Mouse (Mus musculus): ENCODE measurements at regions not wholly inside any gene's neighbourhood (a gene's known extent, or its start where the extent isn't known, plus 50 kb on each side); places are given as distances from the start of the nearest gene placed in this dataset.
A peak's percentile ranks its signal among the peaks of the same experiment; 100 is the strongest.

DNA sequence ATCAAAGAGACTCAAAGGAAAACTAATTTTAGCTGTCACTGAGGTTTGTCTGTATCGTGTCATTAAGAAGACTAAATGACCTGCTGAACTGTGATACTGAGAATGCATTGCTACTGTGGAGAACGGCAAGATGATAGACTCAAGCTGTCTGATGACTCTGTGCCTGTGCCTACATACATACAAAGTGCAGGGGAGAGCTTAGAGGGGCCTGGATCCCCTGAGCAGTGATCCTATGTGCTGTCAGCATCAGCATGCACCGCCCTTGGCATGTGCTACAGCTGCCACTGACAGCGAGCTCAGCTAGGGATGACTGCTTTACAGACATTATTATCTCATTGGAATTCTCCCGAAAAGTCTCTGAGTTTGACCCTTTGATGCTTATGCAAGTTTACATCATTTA is 157.7 kb upstream of the G2e3 start:
- H3K4me3 ChIP-seq (ENCODE audit: control insufficient read depth in 1 of 2, insufficient read depth in 1 of 2, low read depth in 2 of 2, low read length in 2 of 2): no peak overlapping the region
- H3K79me2 ChIP-seq (ENCODE audit: control insufficient read depth, insufficient read depth, low read length, poor library complexity): no peaks in the 10 kb centered on the region
- H3K36me3 ChIP-seq (ENCODE audit: control insufficient read depth in 1 of 2, insufficient read depth in 2 of 2, low read length in 2 of 2): no peaks in the 10 kb centered on the region
- no peaks in the 10 kb centered on the region for H3K9me3 ChIP-seq (replicated peaks; ENCODE audit: insufficient read depth, low read length)
- TF ChIP-seq SMC3 (IDR thresholded peaks at IDR 0.05; ENCODE audit: low read depth, low read length): no peak
- TF ChIP-seq SIN3A (IDR thresholded peaks at IDR 0.05; ENCODE audit: low read length): no peak
- no peak for TF ChIP-seq RAD21 (IDR thresholded peaks at IDR 0.05; ENCODE audit: low read depth, low read length)
- TF ChIP-seq MYB (IDR thresholded peaks at IDR 0.05; ENCODE audit: low read depth, low read length): no peak
- H3K4me1 ChIP-seq (ENCODE audit: control insufficient read depth in 1 of 2, insufficient read depth in 2 of 2, low read length in 2 of 2): no peaks in the 10 kb centered on the region
- H3K27ac ChIP-seq (ENCODE audit: control insufficient read depth, low read depth, low read length): no peak overlapping the region
- H3K27me3 ChIP-seq (ENCODE audit: control insufficient read depth in 1 of 2, insufficient read depth in 2 of 2, low read length in 2 of 2): no peaks in the 10 kb centered on the region
- DNase-seq (ENCODE audit: low read depth, low spot score): no peak
- H3K9ac ChIP-seq (ENCODE audit: control insufficient read depth, low read depth, low read length, poor library complexity, severe bottlenecking): no peak overlapping the region

GRCm38 (mm10) chr12:51188229-51188628 is 159.6 kb upstream of the G2e3 start:
- H3K27me3 ChIP-seq (ENCODE audit: control insufficient read depth in 1 of 2, insufficient read depth in 2 of 2, low read length in 2 of 2): no peaks in the 10 kb centered on the region
- H3K9ac ChIP-seq (ENCODE audit: control insufficient read depth, low read depth, low read length, poor library complexity, severe bottlenecking): no peak overlapping the region
- no peak overlapping the region for H3K4me3 ChIP-seq (ENCODE audit: control insufficient read depth in 1 of 2, insufficient read depth in 1 of 2, low read depth in 2 of 2, low read length in 2 of 2)
- H3K9me3 ChIP-seq (replicated peaks; ENCODE audit: insufficient read depth, low read length): no peaks in the 10 kb centered on the region
- H3K36me3 ChIP-seq (ENCODE audit: control insufficient read depth in 1 of 2, insufficient read depth in 2 of 2, low read length in 2 of 2): no peaks in the 10 kb centered on the region
- TF ChIP-seq EP300 (IDR thresholded peaks at IDR 0.05; ENCODE audit: low read depth in 1 of 2, low read length in 2 of 2): no peak
- TF ChIP-seq POLR2AphosphoS2 (IDR thresholded peaks at IDR 0.05; ENCODE audit: low read length): no peak
- peak in 2 of 3 experiments; percentile 18 to 51; a peak in 3 of 6 replicates for TF ChIP-seq CTCF (IDR thresholded peaks at IDR 0.05 in 2 of 3, conservative IDR thresholded peaks at IDR 0.05 in 1 of 3; ENCODE audit: control insufficient read depth in 1 of 3, insufficient read depth in 1 of 3, low read depth in 2 of 3, low read length in 3 of 3, poor library complexity in 1 of 3, severe bottlenecking in 1 of 3)
- TF ChIP-seq RAD21 (IDR thresholded peaks at IDR 0.05; ENCODE audit: low read depth, low read length): peak; percentile 69
- peak; percentile 46 for TF ChIP-seq SMC3 (IDR thresholded peaks at IDR 0.05; ENCODE audit: low read depth, low read length)
- H3K27ac ChIP-seq (ENCODE audit: control insufficient read depth, low read depth, low read length): no peak overlapping the region
- H3K4me1 ChIP-seq (ENCODE audit: control insufficient read depth in 1 of 2, insufficient read depth in 2 of 2, low read length in 2 of 2): no peaks in the 10 kb centered on the region
- peak; percentile 21 for DNase-seq (ENCODE audit: low read depth, low spot score)
- no peaks in the 10 kb centered on the region for H3K79me2 ChIP-seq (ENCODE audit: control insufficient read depth, insufficient read depth, low read length, poor library complexity)

DNA sequence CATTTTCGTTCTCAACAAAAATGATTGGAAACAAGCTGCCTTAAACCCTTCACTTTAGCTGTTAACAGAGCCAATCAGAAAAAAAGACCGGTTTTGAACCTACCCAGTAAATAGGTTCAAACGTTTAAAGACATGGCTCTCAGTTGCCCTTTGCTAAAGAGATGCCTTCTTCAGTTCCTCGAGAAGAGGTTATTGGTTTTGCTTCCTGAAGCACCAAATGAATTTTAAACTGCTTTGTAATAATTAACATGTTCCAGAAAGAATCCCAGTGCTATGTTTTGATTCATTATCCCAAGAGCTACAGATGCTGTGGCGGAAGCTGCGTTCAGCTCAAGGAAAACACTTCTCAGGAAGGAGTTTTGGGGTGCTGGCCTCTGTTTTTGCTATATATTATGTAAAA is 160.1 kb upstream of the G2e3 start:
- no peaks in the 10 kb centered on the region for H3K27me3 ChIP-seq (ENCODE audit: control insufficient read depth in 1 of 2, insufficient read depth in 2 of 2, low read length in 2 of 2)
- no peak overlapping the region for H3K9ac ChIP-seq (ENCODE audit: control insufficient read depth, low read depth, low read length, poor library complexity, severe bottlenecking)
- no peak for DNase-seq (ENCODE audit: low read depth, low spot score)

More for the DNA sequence above, 160.1 kb upstream of the G2e3 start:
- no peaks in the 10 kb centered on the region for H3K79me2 ChIP-seq (ENCODE audit: control insufficient read depth, insufficient read depth, low read length, poor library complexity)
- H3K4me3 ChIP-seq (ENCODE audit: control insufficient read depth in 1 of 2, insufficient read depth in 1 of 2, low read depth in 2 of 2, low read length in 2 of 2): no peak overlapping the region
- H3K36me3 ChIP-seq (ENCODE audit: control insufficient read depth in 1 of 2, insufficient read depth in 2 of 2, low read length in 2 of 2): no peaks in the 10 kb centered on the region
- no peaks in the 10 kb centered on the region for H3K4me1 ChIP-seq (ENCODE audit: control insufficient read depth in 1 of 2, insufficient read depth in 2 of 2, low read length in 2 of 2)
- TF ChIP-seq EP300 (IDR thresholded peaks at IDR 0.05; ENCODE audit: low read depth in 1 of 2, low read length in 2 of 2) (no peak), ZC3H11A (IDR thresholded peaks at IDR 0.05; ENCODE audit: low read depth, low read length) (no peak), POLR2A (IDR thresholded peaks at IDR 0.05; ENCODE audit: control insufficient read depth in 1 of 2, insufficient read depth in 1 of 2, low read depth in 1 of 2, low read length in 2 of 2, poor library complexity in 1 of 2) (no peak), NRF1 (IDR thresholded peaks at IDR 0.05; ENCODE audit: insufficient read depth, low read depth, low read length, poor library complexity, severe bottlenecking) (no peak), POLR2AphosphoS5 (IDR thresholded peaks at IDR 0.05; ENCODE audit: borderline replicate concordance, low read depth, low read length) (no peak), JUND (IDR thresholded peaks at IDR 0.05; ENCODE audit: low read depth, low read length) (no peak), TAL1 (IDR thresholded peaks at IDR 0.05; ENCODE audit: low read length) (no peak), GATA1 (IDR thresholded peaks at IDR 0.05; ENCODE audit: low read depth, low read length) (no peak), MAZ (IDR thresholded peaks at IDR 0.05; ENCODE audit: low read depth, low read length) (no peak), GABPA (IDR thresholded peaks at IDR 0.05; ENCODE audit: low read depth, low read length) (no peak), MAX (IDR thresholded peaks at IDR 0.05; ENCODE audit: low read length) (no peak), TBP (IDR thresholded peaks at IDR 0.05; ENCODE audit: low read depth, low read length) (no peak), RCOR1 (IDR thresholded peaks at IDR 0.05; ENCODE audit: low read depth, low read length) (no peak)
- H3K9me3 ChIP-seq (replicated peaks; ENCODE audit: insufficient read depth, low read length): no peaks in the 10 kb centered on the region
- H3K27ac ChIP-seq (ENCODE audit: control insufficient read depth, low read depth, low read length): no peak overlapping the region

All from MEL (cell line).